Mouse (Mus musculus): ENCODE results near the gene Rap1gds1. TPM values are rescaled to one million over a fixed set of nuclear protein-coding genes. Genes with fewer than 3 reads are reported as not detected.

The Rap1gds1 gene
- 31.6 and 33.9 TPM in 2 replicates for polyA plus RNA-seq (2012; rRNA removed; ENCODE audit: low replicate concordance)

GRCm38 (mm10) chr3:139074484-139075211 lies at the start of gene Rap1gds1:
Gene Rap1gds1, minus strand, starts transcription at chr3:139075201.

Other genes with a start within 250 kb of the Rap1gds1 start
- not detected in 2 replicates for gene Stpg2, start 130.5 kb upstream of the Rap1gds1 start, polyA plus RNA-seq (2012; rRNA removed; ENCODE audit: low replicate concordance)